Mouse (Mus musculus): ENCODE measurements at regions not wholly inside any gene's neighbourhood (a gene's known extent, or its start where the extent isn't known, plus 50 kb on each side); places are given as distances from the start of the nearest gene placed in this dataset.

- Histone ChIP-seq H3K4me1 (no peaks in the 10 kb centered on the region), H3K27me3 (replicated peaks) (no peaks in the 10 kb centered on the region), H3K4me2 (no peak overlapping the region), H3K27ac (no peak overlapping the region), H3K9ac (no peak overlapping the region), H3K9me3 (no peaks in the 10 kb centered on the region), H3K4me3 (replicated peaks) (no peak overlapping the region), H3K36me3 (no peaks in the 10 kb centered on the region)
- 38% methylated on average over 6 of the region's 6 CpGs for WGBS
- ATAC-seq (ENCODE audit: insufficient read depth, low FRiP score, low read depth), result no peak
Observed at GRCm38 (mm10) chr16:7978466-7978865, 446.5 kb downstream of the Tmem114 start.

- no peak overlapping the region for H3K9ac ChIP-seq
- no peaks in the 10 kb centered on the region for H3K4me1 ChIP-seq
- H3K9me3 ChIP-seq, result no peaks in the 10 kb centered on the region
- H3K4me2 ChIP-seq, result no peak overlapping the region
- no peak for ATAC-seq (ENCODE audit: insufficient read depth, low FRiP score, low read depth)
- no peaks in the 10 kb centered on the region for H3K36me3 ChIP-seq
- 64% methylated on average over 2 of the region's 2 CpGs for WGBS
- H3K27ac ChIP-seq, result no peak overlapping the region
- no peaks in the 10 kb centered on the region for H3K27me3 ChIP-seq (replicated peaks)
- H3K4me3 ChIP-seq (replicated peaks), result no peak overlapping the region
Observed at GRCm38 (mm10) chr16:7951616-7952015, 473.3 kb downstream of the Tmem114 start.

- H3K4me1 ChIP-seq, result no peaks in the 10 kb centered on the region
- no peak overlapping the region for H3K4me3 ChIP-seq (replicated peaks)
Observed at GRCm38 (mm10) chr16:7942333-7942732, 482.6 kb downstream of the Tmem114 start.

DNA sequence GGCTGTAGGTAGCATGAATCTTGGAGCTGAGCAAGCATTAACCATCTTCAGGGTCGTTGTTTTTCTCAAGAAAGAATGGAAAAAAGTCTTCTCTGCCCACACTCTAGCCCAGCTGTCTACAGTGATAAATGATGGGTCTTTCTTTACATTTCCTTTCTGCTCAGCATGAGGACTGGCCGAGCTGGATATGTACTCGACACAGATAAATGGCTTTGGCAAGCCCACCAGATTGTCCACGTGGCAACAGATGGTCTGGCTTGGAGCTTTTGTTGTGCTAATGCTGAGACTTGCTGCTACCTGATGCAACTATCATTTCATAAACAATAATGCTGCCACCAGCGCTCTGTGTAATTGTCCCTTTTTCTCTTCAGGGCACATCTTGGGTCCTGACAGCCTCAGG lies 487.8 kb downstream of the Tmem114 start:
- no peaks in the 10 kb centered on the region for H3K4me1 ChIP-seq
- WGBS, result 21% methylated on average over 5 of the region's 5 CpGs
- no peaks in the 10 kb centered on the region for H3K9me3 ChIP-seq
- no peaks in the 10 kb centered on the region for H3K27me3 ChIP-seq (replicated peaks)
- no peak overlapping the region for H3K27ac ChIP-seq
- ATAC-seq (ENCODE audit: insufficient read depth, low FRiP score, low read depth), result no peak
- H3K36me3 ChIP-seq, result no peaks in the 10 kb centered on the region
- H3K4me3 ChIP-seq (replicated peaks), result no peak overlapping the region
- H3K4me2 ChIP-seq, result no peak overlapping the region
- H3K9ac ChIP-seq, result no peak overlapping the region

More at GRCm38 (mm10) chr16:7942333-7942732, 482.6 kb downstream of the Tmem114 start:
- H3K4me2 ChIP-seq, result no peak overlapping the region
- ATAC-seq (ENCODE audit: insufficient read depth, low FRiP score, low read depth), result no peak
- H3K9me3 ChIP-seq, result no peaks in the 10 kb centered on the region
- no peak overlapping the region for H3K9ac ChIP-seq
- H3K36me3 ChIP-seq, result no peaks in the 10 kb centered on the region
- H3K27ac ChIP-seq, result no peak overlapping the region
- H3K27me3 ChIP-seq (replicated peaks), result no peaks in the 10 kb centered on the region
- 81% methylated on average over 2 of the region's 2 CpGs for WGBS

DNA sequence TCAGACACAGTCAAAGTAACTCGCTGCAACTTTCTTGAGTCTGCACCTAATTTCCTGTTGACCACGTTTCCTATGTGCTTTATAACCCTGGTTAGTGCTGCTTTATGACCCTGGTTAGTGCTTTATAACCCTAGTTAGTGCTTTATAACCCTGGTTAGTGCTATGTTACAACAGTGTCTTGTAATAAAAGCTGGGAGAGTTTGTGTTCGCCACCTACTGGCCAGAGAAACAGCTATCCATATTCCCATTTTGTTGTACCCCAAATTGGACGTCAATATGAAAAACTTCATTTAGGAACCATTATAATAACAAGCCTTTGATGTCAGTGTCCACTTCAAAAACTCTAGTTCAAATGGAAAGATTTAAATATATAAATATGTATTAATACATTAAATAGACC lies 492.6 kb downstream of the Tmem114 start:
- no peak for ATAC-seq (ENCODE audit: insufficient read depth, low FRiP score, low read depth)
- no peaks in the 10 kb centered on the region for H3K36me3 ChIP-seq
- H3K27me3 ChIP-seq (replicated peaks), result no peaks in the 10 kb centered on the region
- no peaks in the 10 kb centered on the region for H3K4me1 ChIP-seq
- WGBS, result 47% methylated on average over 4 of the region's 4 CpGs
- no peak overlapping the region for H3K9ac ChIP-seq
- no peak overlapping the region for H3K27ac ChIP-seq
- H3K4me3 ChIP-seq (replicated peaks), result no peak overlapping the region
- no peaks in the 10 kb centered on the region for H3K9me3 ChIP-seq
- H3K4me2 ChIP-seq, result no peak overlapping the region

DNA sequence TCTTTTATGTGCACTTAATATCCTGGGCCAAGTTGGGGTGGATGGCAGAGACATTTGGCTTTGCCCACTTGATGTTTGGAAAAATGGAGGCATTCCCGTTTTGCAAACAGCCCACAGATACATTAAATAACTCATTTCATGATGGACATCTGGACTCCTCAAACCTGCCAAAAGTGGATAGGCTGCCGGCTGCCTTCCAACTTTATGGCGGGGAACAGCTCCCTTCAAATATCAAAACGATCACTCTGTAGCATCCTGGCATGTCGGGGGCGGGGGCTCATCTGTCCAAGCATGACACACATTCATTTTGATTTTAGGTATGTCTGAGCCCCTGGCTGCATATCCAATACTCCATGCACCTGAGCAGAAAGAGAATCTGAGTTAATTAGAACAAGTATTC lies 493.3 kb downstream of the Tmem114 start:
- Histone ChIP-seq H3K9ac (no peak overlapping the region), H3K27ac (no peak overlapping the region), H3K27me3 (replicated peaks) (no peaks in the 10 kb centered on the region), H3K9me3 (no peaks in the 10 kb centered on the region), H3K36me3 (no peaks in the 10 kb centered on the region), H3K4me1 (no peaks in the 10 kb centered on the region), H3K4me2 (no peak overlapping the region), H3K4me3 (replicated peaks) (no peak overlapping the region)
- WGBS, result 83% methylated on average over 6 of the region's 6 CpGs
- ATAC-seq (ENCODE audit: insufficient read depth, low FRiP score, low read depth), result no peak

DNA sequence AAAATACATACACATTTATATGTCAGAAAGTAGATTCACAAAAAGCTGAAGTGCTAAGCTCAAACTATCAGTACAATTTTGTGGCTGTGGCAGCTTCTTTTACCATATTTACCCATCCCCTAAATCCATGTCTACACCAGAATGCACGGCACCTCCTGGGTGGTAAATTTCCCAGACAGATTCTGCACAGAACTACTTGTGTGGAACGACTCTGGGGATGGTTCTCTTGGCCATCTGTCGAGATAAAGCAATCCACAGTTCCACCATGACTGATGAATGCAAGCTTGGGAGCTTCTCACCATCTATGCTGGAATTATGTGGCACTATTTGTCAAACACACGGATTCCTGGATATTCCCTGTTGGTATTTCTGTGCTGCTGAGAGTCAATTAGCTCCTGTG lies 495.8 kb downstream of the Tmem114 start:
- Histone ChIP-seq H3K4me2 (no peak overlapping the region), H3K36me3 (no peaks in the 10 kb centered on the region), H3K27me3 (replicated peaks) (no peaks in the 10 kb centered on the region), H3K27ac (no peak overlapping the region), H3K9me3 (no peaks in the 10 kb centered on the region), H3K4me1 (no peaks in the 10 kb centered on the region), H3K4me3 (replicated peaks) (no peak overlapping the region), H3K9ac (no peak overlapping the region)
- WGBS, result 60% methylated on average over 4 of the region's 4 CpGs
- no peak for ATAC-seq (ENCODE audit: insufficient read depth, low FRiP score, low read depth)

DNA sequence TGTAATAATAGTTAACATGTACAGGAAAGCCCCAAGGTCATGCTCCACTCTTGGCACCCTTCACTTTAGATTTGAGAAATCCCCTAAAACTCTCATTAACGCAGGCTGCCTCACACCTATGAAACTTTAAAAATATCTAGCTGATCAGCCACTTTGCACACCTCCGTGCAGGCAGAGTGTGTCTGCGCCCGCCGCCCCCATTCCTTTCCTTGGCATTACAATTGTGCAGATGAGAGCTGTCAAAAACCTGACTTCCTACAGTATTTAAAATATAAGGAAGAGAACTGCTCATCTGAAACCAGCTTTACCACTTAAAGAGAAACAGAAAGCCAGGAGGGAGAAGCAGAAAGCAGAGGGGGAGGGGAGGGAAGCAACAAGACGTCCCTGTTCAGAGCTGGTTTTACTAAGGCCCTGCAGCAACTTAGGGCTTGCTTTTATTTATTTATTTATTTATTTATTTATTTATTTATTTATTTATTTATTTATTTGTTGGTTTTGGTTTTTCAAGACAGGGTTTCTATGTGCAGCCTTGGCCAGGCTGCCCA lies 496.5 kb downstream of the Tmem114 start:
- Histone ChIP-seq H3K4me2 (no peak overlapping the region), H3K4me1 (no peaks in the 10 kb centered on the region), H3K9ac (no peak overlapping the region), H3K4me3 (replicated peaks) (no peak overlapping the region), H3K36me3 (no peaks in the 10 kb centered on the region), H3K27ac (no peak overlapping the region), H3K27me3 (replicated peaks) (no peaks in the 10 kb centered on the region), H3K9me3 (no peaks in the 10 kb centered on the region)
- WGBS, result 77% methylated on average over 6 of the region's 6 CpGs
- no peak for ATAC-seq (ENCODE audit: insufficient read depth, low FRiP score, low read depth)

DNA sequence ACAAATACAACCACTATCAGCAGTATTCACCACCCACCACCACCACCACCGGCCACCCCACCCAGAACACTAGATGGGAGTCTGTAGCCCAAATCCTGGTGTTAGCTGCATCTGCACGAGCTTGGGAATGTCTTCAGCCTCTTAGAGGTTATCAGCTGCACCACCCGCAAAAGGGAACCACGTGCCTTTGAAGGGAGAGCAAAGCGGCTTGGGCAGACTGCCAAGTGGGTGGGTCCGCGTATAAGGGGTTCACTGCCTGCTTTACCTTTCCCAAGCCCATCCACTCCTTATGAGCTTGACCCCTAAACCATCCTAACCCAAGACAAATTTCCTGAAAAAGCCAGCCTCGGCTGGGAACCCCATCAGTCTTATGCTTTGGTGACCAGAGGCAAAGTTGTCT lies 497.2 kb downstream of the Tmem114 start:
- 41% methylated on average over 8 of the region's 8 CpGs for WGBS
- H3K4me2 ChIP-seq, result no peak overlapping the region
- H3K36me3 ChIP-seq, result no peaks in the 10 kb centered on the region
- H3K4me3 ChIP-seq (replicated peaks), result no peak overlapping the region
- no peak overlapping the region for H3K27ac ChIP-seq
- no peaks in the 10 kb centered on the region for H3K4me1 ChIP-seq
- no peaks in the 10 kb centered on the region for H3K9me3 ChIP-seq
- H3K27me3 ChIP-seq (replicated peaks), result no peaks in the 10 kb centered on the region
- no peak for ATAC-seq (ENCODE audit: insufficient read depth, low FRiP score, low read depth)
- H3K9ac ChIP-seq, result no peak overlapping the region

DNA sequence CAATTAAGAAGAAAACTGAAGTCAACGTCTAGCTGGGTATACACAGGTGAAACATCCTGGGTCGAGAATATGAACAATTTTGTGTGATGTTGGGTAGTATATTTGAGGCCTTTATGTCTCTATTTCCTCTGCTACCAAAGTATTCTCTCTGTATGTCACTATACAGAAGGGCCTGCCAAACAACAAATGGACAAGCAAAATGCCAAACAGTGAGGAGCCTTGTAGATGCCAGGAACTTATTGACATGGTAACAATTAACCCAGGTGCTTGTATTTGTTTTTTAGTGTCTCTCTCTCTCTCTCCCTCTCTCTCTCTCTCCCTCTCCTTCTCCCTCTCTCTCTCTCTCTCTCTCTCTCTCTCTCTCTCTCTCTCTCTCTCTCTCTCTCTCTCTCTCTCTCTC lies 529.1 kb downstream of the Tmem114 start:
- Histone ChIP-seq H3K27me3 (replicated peaks) (no peaks in the 10 kb centered on the region), H3K9me3 (no peaks in the 10 kb centered on the region), H3K4me2 (no peak overlapping the region), H3K27ac (no peak overlapping the region), H3K4me3 (replicated peaks) (no peak overlapping the region), H3K4me1 (no peaks in the 10 kb centered on the region), H3K36me3 (no peaks in the 10 kb centered on the region), H3K9ac (no peak overlapping the region)
- 68% methylated on average over 2 of the region's 2 CpGs for WGBS
- ATAC-seq (ENCODE audit: insufficient read depth, low FRiP score, low read depth), result no peak

DNA sequence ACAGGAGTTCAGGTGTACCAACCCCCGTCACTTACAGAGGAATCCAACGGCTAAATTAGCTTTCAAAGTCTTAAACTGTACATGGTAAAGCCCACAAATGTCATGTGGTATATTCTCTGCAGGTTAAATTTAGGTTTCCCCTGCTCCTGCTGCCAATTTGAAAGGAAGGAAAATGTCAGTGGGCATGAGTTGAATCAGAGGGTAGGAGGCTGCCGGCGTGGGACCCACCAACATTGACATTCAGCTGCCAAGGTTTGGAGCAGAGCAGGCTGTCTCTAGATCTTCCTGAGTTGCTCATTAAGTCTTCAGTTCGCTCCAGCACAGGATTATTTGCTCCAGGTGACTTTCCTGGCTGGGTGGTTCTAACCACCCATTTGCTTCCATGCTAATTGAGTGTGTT lies 532.1 kb downstream of the Tmem114 start:
- WGBS, result 80% methylated on average over 5 of the region's 5 CpGs
- Histone ChIP-seq H3K27me3 (replicated peaks) (no peaks in the 10 kb centered on the region), H3K9me3 (no peaks in the 10 kb centered on the region), H3K36me3 (no peaks in the 10 kb centered on the region), H3K4me2 (no peak overlapping the region), H3K27ac (no peak overlapping the region), H3K4me1 (no peaks in the 10 kb centered on the region), H3K9ac (no peak overlapping the region), H3K4me3 (replicated peaks) (no peak overlapping the region)
- no peak for ATAC-seq (ENCODE audit: insufficient read depth, low FRiP score, low read depth)

- Histone ChIP-seq H3K4me1 (no peaks in the 10 kb centered on the region), H3K9me3 (no peaks in the 10 kb centered on the region), H3K4me2 (no peak overlapping the region), H3K9ac (no peak overlapping the region), H3K27ac (no peak overlapping the region), H3K36me3 (no peaks in the 10 kb centered on the region), H3K27me3 (replicated peaks) (no peaks in the 10 kb centered on the region), H3K4me3 (replicated peaks) (no peak overlapping the region)
- ATAC-seq (ENCODE audit: insufficient read depth, low FRiP score, low read depth), result no peak
- WGBS, result 91% methylated on average over 2 of the region's 2 CpGs
Observed at GRCm38 (mm10) chr16:7863406-7863805, 561.5 kb downstream of the Tmem114 start.

DNA sequence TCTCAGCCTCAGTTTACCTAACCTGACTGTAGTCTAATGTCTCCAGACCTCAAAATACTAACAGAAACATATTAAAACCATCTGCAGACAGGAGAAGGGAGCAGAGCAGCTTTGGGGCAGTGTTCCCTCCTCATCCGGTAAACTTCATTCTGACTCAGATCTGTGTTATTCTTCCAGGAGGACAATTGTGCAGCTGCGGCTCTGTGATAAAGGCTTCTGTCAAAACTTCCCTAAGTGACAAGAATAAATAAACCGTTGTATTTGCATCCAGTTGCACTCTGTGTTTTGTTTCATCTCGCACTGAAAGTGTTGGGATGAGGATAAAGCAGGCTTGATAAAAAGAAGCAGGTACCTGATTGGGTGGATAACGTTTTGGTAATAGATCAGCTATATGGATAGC lies 585.8 kb downstream of the Tmem114 start:
- Histone ChIP-seq H3K4me2 (no peak overlapping the region), H3K4me1 (no peaks in the 10 kb centered on the region), H3K27ac (no peak overlapping the region), H3K4me3 (replicated peaks) (no peak overlapping the region), H3K9ac (no peak overlapping the region), H3K36me3 (no peaks in the 10 kb centered on the region), H3K27me3 (replicated peaks) (no peaks in the 10 kb centered on the region), H3K9me3 (no peaks in the 10 kb centered on the region)
- ATAC-seq (ENCODE audit: insufficient read depth, low FRiP score, low read depth), result no peak
- 70% methylated on average over 5 of the region's 5 CpGs for WGBS
